Mouse (Mus musculus) kidney, adult 2 months (tissue): Measurements from ENCODE around the gene Ghdc. TPM values are rescaled to one million over a fixed set of nuclear protein-coding genes. Genes with fewer than 3 reads are reported as not detected.

Experiments used
- DNase-seq: peaks from one replicate; pipeline ENCODE4 v3.0.0; 2021
- H3K27ac ChIP-seq: fragments of 200-500 bp; 2 replicates; pipeline ENCODE4 v1.5.1; 2012; ENCODE audit warnings: low read depth, low read length, control low read depth, inconsistent platforms; ENCODE audit not compliant: insufficient read depth
- H3K27me3 ChIP-seq: fragments of 200-500 bp; replicated peaks from 2 replicates; pipeline ENCODE4 v1.6.1; 2012; ENCODE audit warnings: mild to moderate bottlenecking, moderate library complexity, low read length, inconsistent platforms; ENCODE audit not compliant: control insufficient read depth, insufficient read depth
- H3K36me3 ChIP-seq: fragments of 200-500 bp; 2 replicates; pipeline ENCODE4 v1.6.1; 2012; ENCODE audit warnings: mild to moderate bottlenecking, moderate library complexity, low read length, inconsistent platforms; ENCODE audit not compliant: control insufficient read depth, insufficient read depth
- H3K4me1 ChIP-seq: fragments of 200-500 bp; 2 replicates; pipeline ENCODE4 v1.6.1; 2011; ENCODE audit warnings: low read length; ENCODE audit not compliant: control insufficient read depth, insufficient read depth
- H3K4me3 ChIP-seq: fragments of 200-500 bp; 2 replicates; pipeline ENCODE4 v1.5.1; 2011; ENCODE audit warnings: mild to moderate bottlenecking, low read depth, low read length, control low read depth; ENCODE audit not compliant: insufficient read depth
- CTCF ChIP-seq: fragments of 200-500 bp; conservative IDR thresholded peaks from 2 replicates; pipeline ENCODE4 v1.5.1; 2011; ENCODE audit warnings: low read depth, mild to moderate bottlenecking, control low read depth, low read length, moderate library complexity, mixed read lengths; ENCODE audit not compliant: insufficient read depth, insufficient read length
- POLR2A ChIP-seq: fragments of 200-500 bp; IDR thresholded peaks from one replicate; pipeline ENCODE4 v1.6.1; 2011; ENCODE audit warnings: low read depth, low read length, control low read depth
- WGBS: fragments of 180-500 bp; shearing (Covaris S2); methylation state at CpG from one replicate; pipeline ENCODE4 v1.1.7; 2018; 5-methylcytosine and 5-hydroxymethylcytosine counted together
- polyA plus RNA-seq: library from polyadenylated mRNA; depleted of rRNA; stranded (reverse); fragments of >200 nt; gene quantifications from 2 replicates; pipeline ENCODE4 v1.2.3, GENCODE M21; 2012

Gene Ghdc
- polyA plus RNA-seq, 1 experiment: 30.4 TPM

GRCm38 (mm10) chr11:100735954-100736745 lies 34.6 kb downstream of the Ghdc start:
- peaks cover 26% of the 10 kb centered on the region for H3K4me1 ChIP-seq
- no peaks in the 10 kb centered on the region for H3K27me3 ChIP-seq
- DNase-seq: peak; percentile 52
- no peaks in the 10 kb centered on the region for H3K36me3 ChIP-seq
- TF ChIP-seq CTCF (no peak), POLR2A (no peak)
- H3K4me3 ChIP-seq: peak overlapping the region; percentile 21
- 44% methylated on average over 14 of the region's 14 CpGs for WGBS
- H3K27ac ChIP-seq: peak overlapping the region; percentile 81

- H3K27ac ChIP-seq: peak overlapping the region; percentile 81
- TF ChIP-seq POLR2A: no peak
- TF ChIP-seq CTCF: no peak
- WGBS: 82% methylated on average over 9 of the region's 9 CpGs
- no peak for DNase-seq
- peaks cover 34% of the 10 kb centered on the region for H3K4me1 ChIP-seq
- H3K36me3 ChIP-seq: no peaks in the 10 kb centered on the region
- peak overlapping the region; percentile 21 for H3K4me3 ChIP-seq
- no peaks in the 10 kb centered on the region for H3K27me3 ChIP-seq
Measured at GRCm38 (mm10) chr11:100735134-100735865, 35.5 kb downstream of the Ghdc start.

DNA sequence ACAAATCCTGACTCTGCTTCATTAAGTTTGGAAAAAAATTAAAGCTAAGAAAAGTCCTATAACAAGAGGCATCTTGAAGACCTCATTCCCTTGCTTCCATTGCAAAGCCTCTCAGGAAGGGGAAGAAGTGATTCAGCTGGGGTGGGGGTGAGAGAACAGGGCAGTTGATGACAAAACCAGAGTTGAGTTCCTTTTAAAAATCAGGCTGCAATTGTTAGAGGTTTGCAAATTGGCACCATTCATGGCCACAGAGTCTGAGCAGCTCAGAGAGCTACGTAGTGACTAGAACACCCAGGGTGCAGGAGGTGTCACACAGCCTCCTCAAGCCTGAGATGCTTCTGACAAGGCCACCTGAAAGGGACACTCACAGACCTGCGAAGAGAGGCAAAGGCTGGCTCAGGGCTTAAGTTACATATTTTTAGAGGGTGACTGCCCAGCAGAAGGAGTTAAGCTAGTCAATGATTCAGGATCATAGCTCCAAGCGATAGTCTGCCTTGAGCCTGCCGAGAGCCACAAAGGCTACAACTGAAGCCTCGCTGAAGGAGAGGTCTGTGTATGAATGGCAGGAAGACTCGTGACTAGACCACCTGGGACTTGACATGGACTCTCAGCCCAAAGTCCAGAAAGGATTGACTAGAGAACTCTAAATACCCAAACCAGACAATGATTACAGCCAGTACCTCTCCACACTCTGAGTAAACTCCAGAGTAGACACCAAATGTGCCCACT lies 40.1 kb downstream of the Ghdc start:
- peak overlapping the region; percentile 58 for H3K27ac ChIP-seq
- H3K36me3 ChIP-seq: no peaks in the 10 kb centered on the region
- H3K4me3 ChIP-seq: no peak overlapping the region
- DNase-seq: peak; percentile 78
- 37% methylated on average over 6 of the region's 6 CpGs for WGBS
- no peaks in the 10 kb centered on the region for H3K27me3 ChIP-seq
- H3K4me1 ChIP-seq: peaks cover 60% of the 10 kb centered on the region
- TF ChIP-seq POLR2A: no peak
- no peak for TF ChIP-seq CTCF

DNA sequence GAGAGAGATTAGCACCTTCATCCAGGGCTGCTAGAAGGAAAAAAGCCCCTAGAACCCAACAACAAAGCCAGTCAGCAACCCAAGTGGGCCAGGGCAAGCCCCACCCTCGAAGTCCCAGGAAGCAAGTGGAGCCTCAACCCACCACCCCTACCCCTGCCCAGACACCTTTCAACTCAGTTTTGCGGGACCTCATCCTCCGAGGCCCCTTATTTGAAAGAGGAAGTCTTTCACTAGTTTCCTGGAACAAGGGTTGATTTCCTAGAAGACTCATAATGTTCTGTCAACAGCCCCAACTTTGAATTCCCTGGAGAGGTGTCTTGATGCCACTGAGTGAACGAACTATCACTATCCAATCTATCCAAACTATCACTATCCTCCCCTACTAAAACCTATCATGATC lies 40.8 kb downstream of the Ghdc start:
- no peaks in the 10 kb centered on the region for H3K27me3 ChIP-seq
- no peak for TF ChIP-seq CTCF
- no peak for TF ChIP-seq POLR2A
- WGBS: 40% methylated on average over 4 of the region's 4 CpGs
- H3K4me3 ChIP-seq: no peak overlapping the region
- no peaks in the 10 kb centered on the region for H3K36me3 ChIP-seq
- DNase-seq: no peak
- peaks cover 61% of the 10 kb centered on the region for H3K4me1 ChIP-seq
- no peak overlapping the region; the same call in 1 of the 2 replicates for H3K27ac ChIP-seq

- Histone ChIP-seq H3K4me3 (no peak overlapping the region), H3K4me1 (peaks cover 68% of the 10 kb centered on the region), H3K36me3 (no peaks in the 10 kb centered on the region), H3K27me3 (no peaks in the 10 kb centered on the region), H3K27ac (peak overlapping the region; percentile 43)
- no peak for TF ChIP-seq CTCF
- no peak for TF ChIP-seq POLR2A
- DNase-seq: no peak
- 71% methylated on average over 6 of the region's 6 CpGs for WGBS
Measured at GRCm38 (mm10) chr11:100728601-100729000, 42.2 kb downstream of the Ghdc start.

- TF ChIP-seq POLR2A (no peak), CTCF (no peak)
- peak overlapping the region; percentile 94 for H3K27ac ChIP-seq
Measured at GRCm38 (mm10) chr11:100727201-100727600, 43.6 kb downstream of the Ghdc start.

More at GRCm38 (mm10) chr11:100727201-100727600, 43.6 kb downstream of the Ghdc start:
- peak; percentile 91 for DNase-seq
- Histone ChIP-seq H3K27me3 (no peaks in the 10 kb centered on the region), H3K4me1 (peaks cover 72% of the 10 kb centered on the region), H3K4me3 (no peak overlapping the region), H3K36me3 (no peaks in the 10 kb centered on the region)
- 55% methylated on average over 3 of the region's 3 CpGs for WGBS
